ENCODE assay signal across 8 mouse cellular contexts in genomic region chr7:80628708-80629183, GRCm38 (mm10). TPM values are rescaled to one million over a fixed set of nuclear protein-coding genes. Genes with fewer than 3 reads are reported as not detected.
DNase-seq lines count a peak whose midpoint lies in the region; ATAC-seq and TF ChIP-seq lines count a peak whose summit lies in the region.

No protein-coding gene starts in this region.

- H3K36me3 ChIP-seq in limb, embryonic 14.5 days (ENCODE audit: control insufficient read depth, insufficient read depth, low read length), result peaks cover 24% of the 10 kb centered on the region; the same call in 1 of the 2 replicates

- WGBS in limb, embryonic 14.5 days, result 38% methylated on average over 8 of the region's 8 CpGs

- no peak overlapping the region for H3K9ac ChIP-seq in limb, embryonic 14.5 days (ENCODE audit: low read depth, low read length, severe bottlenecking)

- TF ChIP-seq CTCF in gastrocnemius, adult 2 months (IDR thresholded peaks at IDR 0.05), result no peak

- peaks cover 24% of the 10 kb centered on the region for H3K4me1 ChIP-seq in brown adipose tissue, adult 24 weeks (ENCODE audit: control insufficient read depth, insufficient read depth, insufficient read length, low read length)
- H3K4me1 ChIP-seq in limb, embryonic 14.5 days (ENCODE audit: control insufficient read depth, insufficient read depth, low read length), result peaks cover 22% of the 10 kb centered on the region

- no peak overlapping the region for H3K4me3 ChIP-seq in brown adipose tissue, adult 24 weeks (ENCODE audit: insufficient read depth, low read depth, low read length)
- H3K4me3 ChIP-seq in gastrocnemius, adult 2 months, result peak overlapping the region; percentile 50
- H3K4me3 ChIP-seq in limb, embryonic 14.5 days (replicated peaks; ENCODE audit: low read length), result no peak overlapping the region

- intact Hi-C loops in gastrocnemius, adult 2 months (cut with DNase I), result no loop called here

- peak; percentile 26 for DNase-seq in spleen, adult 12 weeks (ENCODE audit: low spot score)
- no peak for DNase-seq in spleen, postnatal 14 days (ENCODE audit: low spot score in 2 of 2)
- DNase-seq in gastrocnemius, adult 2 months, result peak; percentile 83
- DNase-seq in kidney, adult 18-20 months, result peak; percentile 68
- peak; percentile 62 for DNase-seq in limb, embryonic 14.5 days (ENCODE audit: low spot score)
- peak; percentile 76 to 84 for DNase-seq in thymus, postnatal 36 days

- H3K27me3 ChIP-seq in limb, embryonic 14.5 days (ENCODE audit: control insufficient read depth, insufficient read depth, low read length), result no peaks in the 10 kb centered on the region

- no peak for TF ChIP-seq POLR2A in limb, embryonic 14.5 days (IDR thresholded peaks at IDR 0.05; ENCODE audit: borderline replicate concordance, extremely low read depth, insufficient read depth, insufficient read length)

- H3K4me2 ChIP-seq in limb, embryonic 14.5 days (replicated peaks; ENCODE audit: low read depth, low read length, severe bottlenecking), result no peak overlapping the region; the same call in 1 of the 2 replicates

- peak overlapping the region; percentile 32 for H3K27ac ChIP-seq in brown adipose tissue, adult 24 weeks (replicated peaks; ENCODE audit: low read depth, low read length)
- H3K27ac ChIP-seq in gastrocnemius, adult 2 months, result peak overlapping the region; percentile 85
- 0 out of 2 replicates have a peak overlapping the region, but pooled peaks have one; percentile 39 for H3K27ac ChIP-seq in limb, embryonic 14.5 days (replicated peaks; ENCODE audit: low read depth, low read length)

- no peaks in the 10 kb centered on the region for H3K9me3 ChIP-seq in limb, embryonic 14.5 days (ENCODE audit: control insufficient read depth, low read length)

- ATAC-seq in limb, embryonic 14.5 days (ENCODE audit: low FRiP score, low read depth), result peak; percentile 23; the same call in 1 of the 2 replicates
- ATAC-seq in monocyte, adult 5-6 weeks (replicated peaks; ENCODE audit: insufficient number of reproducible peaks, low FRiP score, low TSS enrichment, poor library complexity, severe bottlenecking), result peak; percentile 76

RNA-seq across cellular contexts. Expression of gene Crtc3, which starts 59.9 kb away (rescaled TPM):
- polyA plus RNA-seq in brown adipose tissue, adult 24 weeks (2012; ENCODE audit: insufficient read depth, insufficient read length, missing spikeins), result 5.2 and 9.5 TPM in 2 replicates
- total RNA-seq in gastrocnemius, adult 2 months (2021), result 10 to 100 TPM; 12.0 to 13.1 TPM
- 18.6 and 24.4 TPM in 2 replicates for polyA plus RNA-seq in limb, embryonic 14.5 days (2012; rRNA removed)
- polyA plus RNA-seq in limb, embryonic 14.5 days (2014; fragmentation: Nextera tagmentation; extraction: Ambion mirVana), result 26.4 and 29.9 TPM in 2 replicates
- 15.6 to 23.1 TPM (median 18.1 TPM) in 3 replicates for total RNA-seq in monocyte, adult 5-6 weeks (2017)

Comparison
In these comparisons a context has a peak if more than half of its experiments do, and no peak if none do; other contexts are left out.
1. DNase-seq: peak in spleen, adult 12 weeks (single experiment), gastrocnemius, adult 2 months (single experiment), kidney, adult 18-20 months (single experiment), limb, embryonic 14.5 days (single experiment) and thymus, postnatal 36 days (2 of 2); none in spleen, postnatal 14 days (0 of 2).
2. H3K27ac ChIP-seq: peak in every context shown above with its lines; median percentile 85 in gastrocnemius, adult 2 months; 39 in limb, embryonic 14.5 days; 32 in brown adipose tissue, adult 24 weeks.